Mouse (Mus musculus): Measurements from ENCODE around the gene Pomt1. TPM values are rescaled to one million over a fixed set of nuclear protein-coding genes. Genes with fewer than 3 reads are reported as not detected.
"Not testable (repeated sequence)": the region's sequence is repeated elsewhere in the genome, so short reads cannot be mapped to it uniquely, and the experiment has no call there.

The Pomt1 gene
- polyA plus RNA-seq, 1 experiment from 2014 or later, result 37.1 TPM

- Histone ChIP-seq H3K4me3 (ENCODE audit: low read depth, low read length) (no peak overlapping the region), H3K4me2 (0 out of 2 replicates have a peak overlapping the region, but pooled peaks have one; percentile 23), H3K9me3 (ENCODE audit: control insufficient read depth, low read length) (no peaks in the 10 kb centered on the region), H3K27ac (ENCODE audit: low read depth, low read length) (no peak overlapping the region), H3K36me3 (ENCODE audit: control insufficient read depth, insufficient read depth, low read length) (peaks cover 29% of the 10 kb centered on the region), H3K27me3 (replicated peaks; ENCODE audit: control insufficient read depth, insufficient read depth, low read length) (no peaks in the 10 kb centered on the region), H3K9ac (ENCODE audit: low read depth, low read length) (no peak overlapping the region), H3K4me1 (replicated peaks; ENCODE audit: control insufficient read depth, insufficient read depth, low read length) (peaks cover 6% of the 10 kb centered on the region; the same call in 1 of the 2 replicates)
- DNase-seq (ENCODE audit: low spot score) (peak; percentile 46), ATAC-seq (replicated peaks; ENCODE audit: low FRiP score) (peak; percentile 68; the same call in 1 of the 2 replicates)
- WGBS, result 85% methylated on average over 1 of the region's 1 CpGs
Measured at GRCm38 (mm10) chr2:32282727-32283126, 46.3 kb downstream of the Pomt1 start.

- no peaks in the 10 kb centered on the region for H3K9me3 ChIP-seq (ENCODE audit: control insufficient read depth, low read length)
- no peaks in the 10 kb centered on the region for H3K27me3 ChIP-seq (replicated peaks; ENCODE audit: control insufficient read depth, insufficient read depth, low read length)
- peaks cover 9% of the 10 kb centered on the region for H3K4me1 ChIP-seq (replicated peaks; ENCODE audit: control insufficient read depth, insufficient read depth, low read length)
- H3K9ac ChIP-seq (ENCODE audit: low read depth, low read length), result no peak overlapping the region
- no peak for DNase-seq (ENCODE audit: low spot score)
- no peak overlapping the region for H3K4me2 ChIP-seq
- H3K4me3 ChIP-seq (ENCODE audit: low read depth, low read length), result no peak overlapping the region
- no peak overlapping the region for H3K27ac ChIP-seq (ENCODE audit: low read depth, low read length)
- H3K36me3 ChIP-seq (ENCODE audit: control insufficient read depth, insufficient read depth, low read length), result peaks cover 23% of the 10 kb centered on the region
- no peak for ATAC-seq (replicated peaks; ENCODE audit: low FRiP score)
- 85% methylated on average over 3 of the region's 3 CpGs for WGBS
Measured at GRCm38 (mm10) chr2:32283986-32284385, 47.6 kb downstream of the Pomt1 start.

GRCm38 (mm10) chr2:32287334-32287840, 51.0 kb downstream of the Pomt1 start, which contains the start of gene Golga2:
TSS of gene Golga2 (plus strand) at chr2:32287384.
- ATAC-seq (replicated peaks; ENCODE audit: low FRiP score) (peak; percentile 8; the same call in 1 of the 2 replicates), DNase-seq (ENCODE audit: low spot score) (no peak)
- peak within 1 kb of the TSS; percentile 73; the same call in 1 of the 2 replicates for H3K27ac ChIP-seq (ENCODE audit: low read depth, low read length)
- H3K9me3 ChIP-seq (ENCODE audit: control insufficient read depth, low read length), result no peaks in the 10 kb centered on the region
- H3K4me2 ChIP-seq, result peak within 1 kb of the TSS; percentile 85
- no peaks in the 10 kb centered on the region for H3K27me3 ChIP-seq (replicated peaks; ENCODE audit: control insufficient read depth, insufficient read depth, low read length)
- peak within 1 kb of the TSS; percentile 87 for H3K4me3 ChIP-seq (ENCODE audit: low read depth, low read length)
- H3K36me3 ChIP-seq (ENCODE audit: control insufficient read depth, insufficient read depth, low read length), result peaks cover 8% of the 10 kb centered on the region
- WGBS, result under 1% methylated on average over 23 of the region's 23 CpGs
- peak within 1 kb of the TSS; percentile 92 for H3K9ac ChIP-seq (ENCODE audit: low read depth, low read length)
- H3K4me1 ChIP-seq (replicated peaks; ENCODE audit: control insufficient read depth, insufficient read depth, low read length), result peaks cover 13% of the 10 kb centered on the region

- peaks cover 13% of the 10 kb centered on the region for H3K4me1 ChIP-seq (replicated peaks; ENCODE audit: control insufficient read depth, insufficient read depth, low read length)
- no peaks in the 10 kb centered on the region for H3K9me3 ChIP-seq (ENCODE audit: control insufficient read depth, low read length)
- peaks cover 7% of the 10 kb centered on the region for H3K36me3 ChIP-seq (ENCODE audit: control insufficient read depth, insufficient read depth, low read length)
- WGBS, result under 1% methylated on average over 40 of the region's 41 CpGs
- ATAC-seq (replicated peaks; ENCODE audit: low FRiP score), result peak; percentile 99
- H3K4me2 ChIP-seq, result peak within 1 kb of the TSS; percentile 85
- H3K27me3 ChIP-seq (replicated peaks; ENCODE audit: control insufficient read depth, insufficient read depth, low read length), result no peaks in the 10 kb centered on the region
- peak within 1 kb of the TSS; percentile 92 for H3K9ac ChIP-seq (ENCODE audit: low read depth, low read length)
- peak within 1 kb of the TSS; percentile 73; the same call in 1 of the 2 replicates for H3K27ac ChIP-seq (ENCODE audit: low read depth, low read length)
- peak; percentile 98 for DNase-seq (ENCODE audit: low spot score)
- peak within 1 kb of the TSS; percentile 87 for H3K4me3 ChIP-seq (ENCODE audit: low read depth, low read length)
Measured at GRCm38 (mm10) chr2:32287923-32288367, 51.6 kb downstream of the Pomt1 start, which contains the start of gene Swi5. TSS of gene Swi5 (minus strand) at chr2:32288075.

GRCm38 (mm10) chr2:32288371-32288931, 52.1 kb downstream of the Pomt1 start:
- DNase-seq (ENCODE audit: low spot score), result no peak
- H3K36me3 ChIP-seq (ENCODE audit: control insufficient read depth, insufficient read depth, low read length), result peaks cover 7% of the 10 kb centered on the region
- H3K4me3 ChIP-seq (ENCODE audit: low read depth, low read length), result peak overlapping the region; percentile 87
- H3K27me3 ChIP-seq (replicated peaks; ENCODE audit: control insufficient read depth, insufficient read depth, low read length), result no peaks in the 10 kb centered on the region
- H3K4me1 ChIP-seq (replicated peaks; ENCODE audit: control insufficient read depth, insufficient read depth, low read length), result peaks cover 13% of the 10 kb centered on the region
- 3% methylated on average over 25 of the region's 29 CpGs for WGBS
- H3K27ac ChIP-seq (ENCODE audit: low read depth, low read length), result peak overlapping the region; percentile 20; the same call in 1 of the 2 replicates
- peak overlapping the region; percentile 82 for H3K4me2 ChIP-seq
- peak overlapping the region; percentile 71 for H3K9ac ChIP-seq (ENCODE audit: low read depth, low read length)
- peak; percentile 52 for ATAC-seq (replicated peaks; ENCODE audit: low FRiP score)
- no peaks in the 10 kb centered on the region for H3K9me3 ChIP-seq (ENCODE audit: control insufficient read depth, low read length)

- H3K27ac ChIP-seq (ENCODE audit: low read depth, low read length), result no peak overlapping the region
- no peak for ATAC-seq (replicated peaks; ENCODE audit: low FRiP score)
- peak overlapping the region; percentile 87 for H3K4me3 ChIP-seq (ENCODE audit: low read depth, low read length)
- H3K36me3 ChIP-seq (ENCODE audit: control insufficient read depth, insufficient read depth, low read length), result peaks cover 3% of the 10 kb centered on the region
- H3K4me2 ChIP-seq, result peak overlapping the region; percentile 82
- DNase-seq (ENCODE audit: low spot score), result no peak
- H3K9ac ChIP-seq (ENCODE audit: low read depth, low read length), result no peak overlapping the region
- H3K9me3 ChIP-seq (ENCODE audit: control insufficient read depth, low read length), result no peaks in the 10 kb centered on the region
- peaks cover 13% of the 10 kb centered on the region for H3K4me1 ChIP-seq (replicated peaks; ENCODE audit: control insufficient read depth, insufficient read depth, low read length)
- no peaks in the 10 kb centered on the region for H3K27me3 ChIP-seq (replicated peaks; ENCODE audit: control insufficient read depth, insufficient read depth, low read length)
Measured at GRCm38 (mm10) chr2:32289578-32289977, 53.2 kb downstream of the Pomt1 start.

GRCm38 (mm10) chr2:32294348-32294747, 58.0 kb downstream of the Pomt1 start:
- no peaks in the 10 kb centered on the region for H3K27me3 ChIP-seq (replicated peaks; ENCODE audit: control insufficient read depth, insufficient read depth, low read length)
- DNase-seq (ENCODE audit: low spot score), result no peak
- WGBS, result 89% methylated on average over 8 of the region's 8 CpGs
- H3K9ac ChIP-seq (ENCODE audit: low read depth, low read length), result no peak overlapping the region
- H3K9me3 ChIP-seq (ENCODE audit: control insufficient read depth, low read length), result no peaks in the 10 kb centered on the region
- peaks cover 14% of the 10 kb centered on the region for H3K36me3 ChIP-seq (ENCODE audit: control insufficient read depth, insufficient read depth, low read length)
- H3K27ac ChIP-seq (ENCODE audit: low read depth, low read length), result no peak overlapping the region
- H3K4me1 ChIP-seq (replicated peaks; ENCODE audit: control insufficient read depth, insufficient read depth, low read length), result peaks cover under 1% of the 10 kb centered on the region
- ATAC-seq (replicated peaks; ENCODE audit: low FRiP score), result no peak
- H3K4me2 ChIP-seq, result no peak overlapping the region
- H3K4me3 ChIP-seq (ENCODE audit: low read depth, low read length), result no peak overlapping the region

- ATAC-seq (replicated peaks; ENCODE audit: low FRiP score) (no peak), DNase-seq (ENCODE audit: low spot score) (no peak)
- H3K4me3 ChIP-seq (ENCODE audit: low read depth, low read length), result no peak overlapping the region
- no peaks in the 10 kb centered on the region for H3K27me3 ChIP-seq (replicated peaks; ENCODE audit: control insufficient read depth, insufficient read depth, low read length)
- no peaks in the 10 kb centered on the region for H3K4me1 ChIP-seq (replicated peaks; ENCODE audit: control insufficient read depth, insufficient read depth, low read length)
- H3K27ac ChIP-seq (ENCODE audit: low read depth, low read length), result no peak overlapping the region
- peaks cover 17% of the 10 kb centered on the region for H3K36me3 ChIP-seq (ENCODE audit: control insufficient read depth, insufficient read depth, low read length)
- no peak overlapping the region for H3K9ac ChIP-seq (ENCODE audit: low read depth, low read length)
- no peak overlapping the region for H3K4me2 ChIP-seq
- 76% methylated on average over 3 of the region's 3 CpGs for WGBS
- H3K9me3 ChIP-seq (ENCODE audit: control insufficient read depth, low read length), result no peaks in the 10 kb centered on the region
Measured at GRCm38 (mm10) chr2:32295285-32295684, 58.9 kb downstream of the Pomt1 start.

- not testable (repeated sequence) for H3K9me3 ChIP-seq (ENCODE audit: control insufficient read depth, low read length); H3K4me1 ChIP-seq (replicated peaks; ENCODE audit: control insufficient read depth, insufficient read depth, low read length)
Measured at GRCm38 (mm10) chr2:32295842-32296241, 59.5 kb downstream of the Pomt1 start.

More at GRCm38 (mm10) chr2:32295842-32296241, 59.5 kb downstream of the Pomt1 start:
- not testable (repeated sequence) for ATAC-seq (replicated peaks; ENCODE audit: low FRiP score); H3K9ac ChIP-seq (ENCODE audit: low read depth, low read length); H3K27ac ChIP-seq (ENCODE audit: low read depth, low read length); H3K4me3 ChIP-seq (ENCODE audit: low read depth, low read length); H3K27me3 ChIP-seq (replicated peaks; ENCODE audit: control insufficient read depth, insufficient read depth, low read length); DNase-seq (ENCODE audit: low spot score); H3K4me2 ChIP-seq
- WGBS, result 85% methylated on average over 2 of the region's 2 CpGs
- peaks cover 17% of the 10 kb centered on the region for H3K36me3 ChIP-seq (ENCODE audit: control insufficient read depth, insufficient read depth, low read length)

Data from liver, embryonic 11.5 days (tissue).